Mouse (Mus musculus): Measurements from ENCODE around the gene Olfr172.
A peak's percentile ranks its signal among the peaks of the same experiment; 100 is the strongest.

Olfr172 gene

GRCm38 (mm10) chr16:58763076-58763475 lies at the start of gene Olfr172:
Gene Olfr172 (minus strand): TSS chr16:58763176.
- DNase-seq: no peak

- no peak for DNase-seq
These were observed 37.2 kb upstream of the Olfr172 start, which contains the start of gene Olfr173 for GRCm38 (mm10) chr16:58800168-58800567. Gene Olfr173 (minus strand): TSS chr16:58800268.

GRCm38 (mm10) chr16:58756191-58756590 lies 6.8 kb downstream of the Olfr172 start:
- DNase-seq: no peak

- DNase-seq: no peak
These were observed 11.7 kb downstream of the Olfr172 start for GRCm38 (mm10) chr16:58751314-58751713.

- DNase-seq: no peak
These were observed 16.3 kb downstream of the Olfr172 start for GRCm38 (mm10) chr16:58746715-58747114.

- DNase-seq: no peak
These were observed 22.2 kb downstream of the Olfr172 start for GRCm38 (mm10) chr16:58740751-58741150.

- no peak for DNase-seq
These were observed 24.2 kb downstream of the Olfr172 start for GRCm38 (mm10) chr16:58738800-58739199.

- DNase-seq: no peak
These were observed 24.8 kb downstream of the Olfr172 start for GRCm38 (mm10) chr16:58738205-58738604.

- DNase-seq: no peak
These were observed 34.8 kb downstream of the Olfr172 start for GRCm38 (mm10) chr16:58728176-58728671.

- peak; percentile 96 for DNase-seq
These were observed 35.4 kb downstream of the Olfr172 start, which contains the start of gene Cldnd1 for GRCm38 (mm10) chr16:58727477-58728131. Gene Cldnd1 (plus strand): TSS chr16:58727910.

- DNase-seq: no peak
These were observed 36.1 kb downstream of the Olfr172 start for GRCm38 (mm10) chr16:58726680-58727476.

- no peak for DNase-seq
These were observed 40.7 kb downstream of the Olfr172 start for GRCm38 (mm10) chr16:58722292-58722691.

GRCm38 (mm10) chr16:58718666-58719120 lies 44.3 kb downstream of the Olfr172 start, which contains the start of gene Gpr15:
Gene Gpr15 (minus strand): TSS chr16:58719070.
- no peak for DNase-seq

GRCm38 (mm10) chr16:58715018-58715417 lies 48.0 kb downstream of the Olfr172 start:
- DNase-seq: no peak

GRCm38 (mm10) chr16:58713128-58713527 lies 49.8 kb downstream of the Olfr172 start:
- DNase-seq: no peak

GRCm38 (mm10) chr16:58712221-58712620 lies 50.8 kb downstream of the Olfr172 start:
- no peak for DNase-seq

Measured in thymus, postnatal 14 days (tissue).